Mouse (Mus musculus) hematopoietic multipotent progenitor cell, adult 10-12 weeks (in vitro differentiated cells): ENCODE data around the gene Cldn3. TPM values are rescaled to one million over a fixed set of nuclear protein-coding genes. Genes with fewer than 3 reads are reported as not detected.

Experiments used
- polyA plus RNA-seq: library from polyadenylated mRNA; stranded (reverse); fragments of >175 nt; gene quantifications from 2 replicates; pipeline ENCODE4 v1.2.3, GENCODE M21; 2012; ENCODE audit warnings: low replicate concordance

Cldn3 gene
- polyA plus RNA-seq: 0.28 TPM in 1 of 2 replicates, not detected in the other

GRCm38 (mm10) chr5:134985633-134986297 is at the start of gene Cldn3:
Gene Cldn3 (plus strand): TSS chr5:134986214.

GRCm38 (mm10) chr5:134946857-134947255 is 39.2 kb upstream of the Cldn3 start, which contains the start of gene Cldn4:
Gene Cldn4 (minus strand): TSS chr5:134946934.

GRCm38 (mm10) chr5:135008671-135009589 is 22.9 kb downstream of the Cldn3 start, which contains the start of gene Abhd11:
Gene Abhd11 (plus strand): TSS chr5:135009152.

GRCm38 (mm10) chr5:135023344-135024173 is 37.5 kb downstream of the Cldn3 start, which contains the start of gene Stx1a:
Gene Stx1a (plus strand): TSS chr5:135023482.

Other genes with a start within 250 kb of the Cldn3 start
- 0.16 and 0.35 TPM in 2 replicates for gene Eln, start 238.9 kb upstream of the Cldn3 start, polyA plus RNA-seq
- 0.17 TPM in 1 of 2 replicates, not detected in the other for gene Tmem270, start 79.5 kb upstream of the Cldn3 start, polyA plus RNA-seq
- 0.22 and 6.3 TPM in 2 replicates for gene Cldn13, start 70.7 kb upstream of the Cldn3 start, polyA plus RNA-seq
- 6.5 and 12.7 TPM in 2 replicates for gene Mettl27, start 53.8 kb upstream of the Cldn3 start, polyA plus RNA-seq
- gene Cldn4, start 39.3 kb upstream of the Cldn3 start, polyA plus RNA-seq: 0.14 and 0.28 TPM in 2 replicates
- 30.3 and 38.4 TPM in 2 replicates for gene Abhd11, start 22.9 kb downstream of the Cldn3 start, polyA plus RNA-seq
- 11.2 and 13.3 TPM in 2 replicates for gene Stx1a, start 37.3 kb downstream of the Cldn3 start, polyA plus RNA-seq
- 47.4 and 79.2 TPM in 2 replicates for gene Dnajc30, start 78.0 kb downstream of the Cldn3 start, polyA plus RNA-seq
- 79.7 and 101 TPM in 2 replicates for gene Bud23, start 78.7 kb downstream of the Cldn3 start, polyA plus RNA-seq
- gene Vps37d, start 92.1 kb downstream of the Cldn3 start, polyA plus RNA-seq: 0.68 and 2.2 TPM in 2 replicates
- 0.27 and 0.42 TPM in 2 replicates for gene Mlxipl, start 103.7 kb downstream of the Cldn3 start, polyA plus RNA-seq
- gene Tbl2, start 163.4 kb downstream of the Cldn3 start, polyA plus RNA-seq: 12.4 and 13.0 TPM in 2 replicates
- gene Bcl7b, start 182.1 kb downstream of the Cldn3 start, polyA plus RNA-seq: 75.1 and 83.6 TPM in 2 replicates
- gene Baz1b, start 201.1 kb downstream of the Cldn3 start, polyA plus RNA-seq: 29.3 and 48.8 TPM in 2 replicates